Mouse (Mus musculus): ENCODE data around the gene Tex13c1. TPM values are rescaled to one million over a fixed set of nuclear protein-coding genes. Genes with fewer than 3 reads are reported as not detected.

Tex13c1 gene
- total RNA-seq (2021), result not detected
- long read RNA-seq, experiment 1, result 0 reads
- long read RNA-seq, experiment 2, result 0 reads

DNA sequence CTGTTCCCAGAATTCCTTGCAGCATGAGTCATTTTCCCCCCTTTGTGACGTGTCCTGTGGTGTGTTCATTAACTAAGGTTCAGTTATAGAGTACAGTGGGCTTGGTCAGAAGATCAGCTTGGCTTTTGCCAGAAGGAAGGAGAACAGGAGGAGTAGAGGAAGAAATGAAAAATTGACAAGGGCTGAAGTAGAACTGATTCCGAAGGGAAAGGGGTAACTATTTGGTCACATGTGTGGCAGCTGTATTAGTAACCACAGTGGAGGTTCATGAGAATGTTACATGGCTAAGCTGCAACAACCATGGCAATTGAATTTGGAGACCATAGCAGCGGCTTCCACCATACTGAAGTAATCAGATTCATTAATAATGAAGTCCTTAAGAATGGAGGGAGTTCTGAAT lies at the start of gene Tex13c1:
TSS of gene Tex13c1 (plus strand) at position 301 of the 400 bp plus-strand sequence.
- no peak for DNase-seq

Other genes starting within 250 kb of the Tex13c1 start
- under 1 TPM; 0.27 to 0.45 TPM for gene Tenm1, start 162.0 kb upstream of the Tex13c1 start, total RNA-seq (2021)

All from adrenal gland, postnatal 10 days (tissue).